28 mouse cellular contexts compared by ENCODE assay signal in the genomic region with DNA sequence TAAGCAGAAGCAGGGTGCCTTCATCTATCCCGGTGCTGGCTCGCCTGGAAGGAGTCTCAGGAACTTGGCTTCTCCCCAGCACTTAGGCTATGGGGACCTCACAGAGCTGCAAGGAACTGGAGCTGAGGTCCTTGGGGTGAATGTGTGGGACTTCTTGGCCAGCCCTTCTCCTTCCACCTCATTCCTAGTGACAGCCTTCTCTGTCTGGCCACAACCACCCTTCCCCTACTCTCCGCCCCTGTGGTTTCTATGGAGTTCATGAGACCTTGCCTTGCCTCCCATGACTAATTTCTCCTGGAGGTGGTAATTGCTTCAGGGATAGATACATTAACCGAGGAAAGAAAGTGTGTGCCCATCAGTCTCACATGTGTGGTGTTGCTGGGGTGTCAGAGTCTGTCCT.
A peak's percentile ranks its signal among the peaks of the same experiment; 100 is the strongest.
DNase-seq lines count a peak whose midpoint lies in the region; ATAC-seq and TF ChIP-seq lines count a peak whose summit lies in the region.
"Had no signal": no experiment of that assay in that cellular context is flagged by ENCODE, and none has a peak within 500 bp of the region (broad histone marks: within the 10 kb centered on the region; RNA-seq: fewer than 3 reads in every experiment).

No protein-coding gene starts in this region.

- no peaks in the 10 kb centered on the region for H3K36me3 ChIP-seq in myocyte (ENCODE audit: control insufficient read depth, insufficient read depth)
- no peaks in the 10 kb centered on the region for H3K36me3 ChIP-seq in kidney, embryonic 16.5 days (ENCODE audit: insufficient read depth, low read length)
- H3K36me3 ChIP-seq: embryonic facial prominence, embryonic 12.5 days; forebrain, embryonic 12.5 days; forebrain, embryonic 15.5 days; G1E; heart, embryonic 10.5 days; heart, embryonic 13.5 days had no signal

- H3K27ac ChIP-seq in kidney, embryonic 16.5 days (ENCODE audit: low read length): no peak overlapping the region
- H3K27ac ChIP-seq: embryonic facial prominence, embryonic 12.5 days; forebrain, embryonic 12.5 days; forebrain, embryonic 15.5 days; heart, adult 2 months; heart, embryonic 10.5 days; heart, embryonic 13.5 days; hindbrain, embryonic 14.5 days; hindbrain, postnatal 0 days had no signal

- H3ac ChIP-seq in myocyte (ENCODE audit: control insufficient read depth, insufficient read length): no peak overlapping the region

- no peak for TF ChIP-seq POLR2A in myocyte (IDR thresholded peaks at IDR 0.05; ENCODE audit: insufficient read length, low read depth)

- H3K27me3 ChIP-seq in myocyte (ENCODE audit: control insufficient read depth, insufficient read depth, insufficient read length): no peaks in the 10 kb centered on the region
- H3K27me3 ChIP-seq in kidney, embryonic 16.5 days (ENCODE audit: insufficient read depth, low read length): no peaks in the 10 kb centered on the region
- H3K27me3 ChIP-seq: CH12.LX; embryonic facial prominence, embryonic 12.5 days; forebrain, embryonic 12.5 days; forebrain, embryonic 15.5 days had no signal

- no peaks in the 10 kb centered on the region for H3K9me3 ChIP-seq in kidney, embryonic 16.5 days (ENCODE audit: low read length)
- H3K9me3 ChIP-seq: embryonic facial prominence, embryonic 12.5 days; forebrain, embryonic 12.5 days; forebrain, embryonic 15.5 days; G1E; heart, embryonic 10.5 days; heart, embryonic 13.5 days had no signal

- 74% methylated on average over 4 of the region's 4 CpGs for WGBS in kidney, embryonic 16.5 days

- no peaks in the 10 kb centered on the region for H3K79me2 ChIP-seq in myocyte (ENCODE audit: control insufficient read depth, insufficient read depth)

- no peaks in the 10 kb centered on the region for H3K4me1 ChIP-seq in kidney, embryonic 16.5 days (ENCODE audit: insufficient read depth, low read length)
- H3K4me1 ChIP-seq: embryonic facial prominence, embryonic 12.5 days; forebrain, embryonic 12.5 days; forebrain, embryonic 15.5 days had no signal

- peak; percentile 8 for DNase-seq in lung, postnatal 36 days
- no peak for DNase-seq in lung, adult 18-20 months
- DNase-seq in adipocyte (ENCODE audit: low spot score): peak; percentile 55
- DNase-seq in cerebellum, adult 11-12 months: no peak
- DNase-seq: adrenal gland, adult 2 months; adrenal gland, postnatal 14 days; B cell, adult 2 months; cerebellum, adult 18-20 months; cerebellum, adult 9-10 months; cerebellum, postnatal 14 days; gastrocnemius, postnatal 36 days; heart, adult 2 months; heart, postnatal 14 days; heart, postnatal 4 days had no signal

- ATAC-seq in kidney, embryonic 16.5 days (ENCODE audit: low FRiP score, low TSS enrichment): no peak
- ATAC-seq: forebrain, embryonic 15.5 days; hindbrain, postnatal 0 days; inflammation-experienced regulatory T-cells, adult 6 months; Patski had no signal

- peak overlapping the region; percentile 63 for H3K4me2 ChIP-seq in myocyte (ENCODE audit: low read depth)
- H3K4me2 ChIP-seq in kidney, embryonic 16.5 days (replicated peaks; ENCODE audit: low read depth, low read length): no peak overlapping the region
- H3K4me2 ChIP-seq: embryonic facial prominence, embryonic 12.5 days; forebrain, embryonic 12.5 days; forebrain, embryonic 15.5 days; heart, embryonic 13.5 days; hindbrain, embryonic 14.5 days had no signal

- no peak overlapping the region for H3K9ac ChIP-seq in kidney, embryonic 16.5 days (replicated peaks; ENCODE audit: low read length)
- H3K9ac ChIP-seq: embryonic facial prominence, embryonic 12.5 days; forebrain, embryonic 12.5 days; forebrain, embryonic 15.5 days; hindbrain, embryonic 14.5 days had no signal

- no peak overlapping the region for H3K4me3 ChIP-seq in myocyte
- H3K4me3 ChIP-seq in kidney, embryonic 16.5 days (ENCODE audit: low read length): no peak overlapping the region
- H3K4me3 ChIP-seq: embryonic facial prominence, embryonic 12.5 days; erythroblast, embryonic 14.5 days; forebrain, embryonic 12.5 days; forebrain, embryonic 15.5 days; heart, adult 2 months; heart, embryonic 10.5 days; heart, embryonic 13.5 days had no signal

TF ChIP-seq in myocyte, 11 proteins besides CTCF, POLR2A, EP300 and RAD21:
- no peak for TF ChIP-seq TCF12 (IDR thresholded peaks at IDR 0.05; ENCODE audit: insufficient read depth, poor library complexity, severe bottlenecking)
- TF ChIP-seq MAX (IDR thresholded peaks at IDR 0.05; ENCODE audit: low read depth): no peak
- no peak for TF ChIP-seq SRF (IDR thresholded peaks at IDR 0.05; ENCODE audit: control insufficient read depth, insufficient read length, low read depth)
- no peak for TF ChIP-seq E2F4 (IDR thresholded peaks at IDR 0.05; ENCODE audit: insufficient read depth)
- no peak for TF ChIP-seq CEBPB (IDR thresholded peaks at IDR 0.05; ENCODE audit: insufficient read depth, poor library complexity, severe bottlenecking)
- TF ChIP-seq USF1 (IDR thresholded peaks at IDR 0.05; ENCODE audit: low read depth): no peak
TF ChIP-seq in myocyte: peak in this region for 0.

Comparison
In these comparisons a context has a peak if more than half of its experiments do, and no peak if none do; other contexts are left out.
1. DNase-seq: peak in lung, postnatal 36 days (single experiment) and adipocyte (single experiment); none in lung, adult 18-20 months (0 of 2) and cerebellum, adult 11-12 months (single experiment).